Mouse (Mus musculus): ENCODE data around the gene Wnt5b. TPM values are rescaled to one million over a fixed set of nuclear protein-coding genes. Genes with fewer than 3 reads are reported as not detected.
A peak's percentile ranks its signal among the peaks of the same experiment; 100 is the strongest.

Gene Wnt5b
- 21.9 and 24.9 TPM in 2 replicates for polyA plus RNA-seq (2016; fragmentation: Nextera tagmentation; extraction: Ambion mirVana)

DNA sequence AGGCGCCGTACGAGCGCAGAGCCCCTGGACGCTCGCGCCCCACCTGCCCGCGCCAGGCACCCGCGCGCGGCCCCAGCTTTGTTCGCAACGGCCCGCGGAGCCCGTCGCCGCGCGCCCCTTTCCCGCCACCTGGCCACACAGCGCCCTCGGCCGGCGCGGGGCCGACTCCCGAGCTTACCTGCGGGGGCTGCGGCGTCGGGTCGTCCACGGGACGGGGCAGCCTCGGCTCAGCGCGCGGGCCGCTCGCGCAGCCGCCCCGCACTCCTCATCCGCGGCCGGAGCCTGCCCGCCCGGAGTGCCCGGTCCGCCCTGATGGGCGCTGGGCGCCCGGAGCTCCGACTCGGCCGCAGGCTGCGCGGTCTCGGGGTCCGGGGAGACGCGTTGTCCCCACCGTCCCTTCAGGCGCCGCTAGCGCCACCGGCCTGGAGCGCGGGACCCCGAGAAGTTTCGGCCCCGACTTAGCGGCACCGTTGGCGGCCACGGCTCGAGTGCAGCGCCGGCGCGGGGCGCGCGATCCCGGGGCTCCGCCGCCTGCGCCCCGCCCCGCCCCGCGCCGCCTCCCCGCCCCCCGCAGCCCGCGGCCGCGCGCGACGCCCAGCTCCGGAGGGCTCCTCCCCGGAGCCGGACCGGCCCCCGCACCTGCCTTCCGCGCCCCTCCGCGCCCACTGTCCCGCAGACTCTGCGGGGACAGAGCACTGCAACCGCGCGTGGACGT is at the start of gene Wnt5b:
TSS of gene Wnt5b (minus strand) at position 545 of the 715 bp plus-strand sequence.
- Histone ChIP-seq H3K9ac (replicated peaks) (peak within 1 kb of the TSS; percentile 93), H3K4me2 (peak within 1 kb of the TSS; percentile 84), H3K27me3 (peaks cover 4% of the 10 kb centered on the region; the same call in 1 of the 2 replicates), H3K4me1 (replicated peaks) (peaks cover 27% of the 10 kb centered on the region), H3K9me3 (0 out of 2 replicates have a peak, but pooled peaks cover 3% of the 10 kb centered on the region), H3K36me3 (no peaks in the 10 kb centered on the region), H3K27ac (peak within 1 kb of the TSS; percentile 78), H3K4me3 (replicated peaks) (peak within 1 kb of the TSS; percentile 87)
- under 1% methylated on average over 88 of the region's 120 CpGs for WGBS
- peak; percentile 70 for ATAC-seq (ENCODE audit: insufficient number of reproducible peaks, insufficient read depth, low FRiP score, low TSS enrichment, low read depth)

DNA sequence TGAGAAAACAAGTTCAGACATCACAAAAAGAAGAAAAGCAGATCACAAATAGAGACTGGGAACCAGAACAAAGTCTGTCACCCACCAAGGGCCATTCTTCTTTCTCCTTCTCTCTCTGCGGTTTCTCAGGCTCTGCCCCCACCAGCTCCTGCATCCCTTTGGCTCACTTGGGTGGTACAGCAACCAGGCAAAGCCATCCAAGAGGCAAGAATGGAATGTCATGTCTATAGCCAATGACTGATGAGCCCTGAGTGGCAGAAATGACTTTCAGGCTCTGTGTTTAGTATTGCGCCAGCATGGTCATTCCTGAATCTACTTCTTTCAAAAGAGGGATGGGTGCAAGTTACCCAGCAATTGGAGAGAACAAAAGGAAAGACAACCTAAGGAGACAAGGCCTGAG is 46.7 kb upstream of the Wnt5b start:
- Histone ChIP-seq H3K36me3 (peaks cover 31% of the 10 kb centered on the region), H3K4me2 (no peak overlapping the region), H3K9me3 (no peaks in the 10 kb centered on the region), H3K9ac (replicated peaks) (no peak overlapping the region), H3K4me1 (replicated peaks) (peaks cover 6% of the 10 kb centered on the region), H3K27me3 (no peaks in the 10 kb centered on the region), H3K4me3 (replicated peaks) (no peak overlapping the region), H3K27ac (no peak overlapping the region)
- ATAC-seq (ENCODE audit: insufficient number of reproducible peaks, insufficient read depth, low FRiP score, low TSS enrichment, low read depth): no peak
- 82% methylated on average over 2 of the region's 2 CpGs for WGBS

DNA sequence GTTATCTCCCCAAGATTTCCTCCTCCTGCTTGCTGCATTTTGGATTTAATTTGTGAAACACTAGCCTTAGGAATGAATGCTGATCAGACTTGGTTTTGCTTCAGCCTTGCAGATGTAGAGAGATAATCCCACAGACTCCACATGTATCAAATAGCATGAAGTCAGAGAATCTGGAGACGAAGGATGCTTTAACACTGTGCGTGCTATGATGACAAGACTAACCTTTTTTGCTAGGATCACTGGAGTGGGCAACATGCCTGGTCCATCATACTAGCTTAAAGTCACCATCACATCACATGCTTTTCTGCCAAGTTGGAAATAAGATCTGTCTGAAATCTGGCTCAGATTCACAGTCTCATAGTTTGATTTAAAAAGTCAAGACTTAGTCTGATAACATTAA is 43.8 kb upstream of the Wnt5b start:
- Histone ChIP-seq H3K36me3 (peaks cover 23% of the 10 kb centered on the region), H3K9ac (replicated peaks) (no peak overlapping the region), H3K4me2 (no peak overlapping the region), H3K27ac (no peak overlapping the region), H3K27me3 (no peaks in the 10 kb centered on the region), H3K4me3 (replicated peaks) (no peak overlapping the region), H3K9me3 (no peaks in the 10 kb centered on the region), H3K4me1 (replicated peaks) (peaks cover 18% of the 10 kb centered on the region)
- no peak for ATAC-seq (ENCODE audit: insufficient number of reproducible peaks, insufficient read depth, low FRiP score, low TSS enrichment, low read depth)
- 87% methylated on average over 2 of the region's 2 CpGs for WGBS

DNA sequence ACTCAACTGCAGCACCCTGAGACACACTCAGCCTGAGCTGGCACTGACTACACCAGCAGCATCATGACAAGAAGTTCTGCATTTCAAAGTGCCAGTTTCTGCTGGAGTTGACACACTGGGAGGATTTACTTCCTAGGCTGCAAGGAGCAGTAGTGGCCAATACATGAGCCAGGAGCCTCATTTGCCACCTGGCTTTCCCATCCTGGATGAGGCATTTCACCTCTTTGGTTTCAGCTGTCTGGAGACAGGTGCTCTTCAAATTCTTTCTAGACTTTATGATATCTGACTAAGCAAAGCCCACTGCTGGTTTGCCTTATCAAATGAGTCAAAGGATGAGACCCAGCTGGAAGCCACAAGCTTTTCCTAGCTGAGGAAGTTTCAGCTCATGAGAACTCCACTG is 43.3 kb upstream of the Wnt5b start:
- Histone ChIP-seq H3K9ac (replicated peaks) (no peak overlapping the region), H3K36me3 (peaks cover 21% of the 10 kb centered on the region), H3K4me1 (replicated peaks) (peaks cover 18% of the 10 kb centered on the region), H3K27ac (no peak overlapping the region), H3K4me3 (replicated peaks) (no peak overlapping the region), H3K27me3 (no peaks in the 10 kb centered on the region), H3K4me2 (no peak overlapping the region), H3K9me3 (no peaks in the 10 kb centered on the region)
- ATAC-seq (ENCODE audit: insufficient number of reproducible peaks, insufficient read depth, low FRiP score, low TSS enrichment, low read depth): no peak

DNA sequence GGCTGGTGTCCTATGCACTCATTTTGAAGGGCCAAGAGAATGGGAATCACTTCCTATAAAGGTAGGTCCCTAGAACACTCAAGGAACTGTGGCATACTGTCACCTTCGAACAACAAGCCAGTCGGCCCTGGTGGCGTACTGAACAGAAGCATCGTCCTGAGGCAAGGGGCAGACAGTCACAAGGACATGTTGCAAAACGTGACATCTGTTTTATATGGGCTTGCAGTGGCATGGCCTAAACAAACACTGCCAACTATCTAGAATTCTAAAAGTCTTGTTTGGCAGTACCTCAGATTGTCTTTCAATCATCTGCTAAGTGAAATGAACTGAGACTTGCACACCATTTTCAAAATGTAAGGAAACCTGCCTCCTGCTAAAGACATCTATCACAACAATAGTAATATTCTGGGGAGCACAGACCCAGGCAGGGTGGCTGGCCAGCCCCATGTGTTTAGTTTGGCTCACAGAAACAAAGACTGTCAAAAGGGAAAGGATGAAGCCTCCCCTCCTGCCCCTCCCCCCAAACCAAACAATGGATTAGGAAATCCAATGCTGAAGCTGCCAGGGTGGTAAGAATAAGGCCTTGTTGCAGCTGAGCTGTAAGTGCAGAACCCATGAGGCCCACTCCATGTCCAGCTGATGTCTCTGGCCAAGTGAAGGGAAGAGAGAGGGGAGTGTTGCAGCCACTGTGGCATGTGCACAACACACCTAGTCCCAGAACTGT is 41.7 kb upstream of the Wnt5b start:
- WGBS: 72% methylated on average over 5 of the region's 5 CpGs
- no peak overlapping the region for H3K4me3 ChIP-seq (replicated peaks)

DNA sequence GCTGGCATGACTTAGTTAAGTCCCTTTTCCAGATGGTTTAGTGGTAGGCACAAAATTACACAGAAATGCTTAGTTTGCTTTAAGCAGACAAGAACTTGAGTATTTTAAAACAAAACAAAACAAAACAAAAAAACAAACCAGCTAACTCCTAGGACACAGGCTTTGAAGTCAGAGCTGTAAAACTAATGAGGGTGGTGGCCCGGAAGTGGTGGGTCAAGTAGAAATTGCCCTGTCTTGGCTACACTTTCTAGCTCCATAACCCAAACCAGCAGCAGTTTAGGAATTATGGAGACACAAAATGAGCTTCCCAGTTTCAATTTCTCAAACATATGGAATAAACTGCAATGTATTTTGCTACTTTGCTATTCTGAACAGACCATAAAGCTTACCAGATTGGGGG is 39.9 kb upstream of the Wnt5b start:
- Histone ChIP-seq H3K4me1 (replicated peaks) (peaks cover 20% of the 10 kb centered on the region), H3K27ac (no peak overlapping the region), H3K4me2 (no peak overlapping the region), H3K36me3 (no peaks in the 10 kb centered on the region), H3K9ac (replicated peaks) (no peak overlapping the region), H3K9me3 (no peaks in the 10 kb centered on the region), H3K27me3 (no peaks in the 10 kb centered on the region), H3K4me3 (replicated peaks) (no peak overlapping the region)
- 8% methylated on average over 1 of the region's 1 CpGs for WGBS
- ATAC-seq (ENCODE audit: insufficient number of reproducible peaks, insufficient read depth, low FRiP score, low TSS enrichment, low read depth): no peak

More for the DNA sequence above, 41.7 kb upstream of the Wnt5b start:
- H3K36me3 ChIP-seq: peaks cover 8% of the 10 kb centered on the region; the same call in 1 of the 2 replicates
- no peaks in the 10 kb centered on the region for H3K9me3 ChIP-seq
- H3K9ac ChIP-seq (replicated peaks): no peak overlapping the region
- ATAC-seq (ENCODE audit: insufficient number of reproducible peaks, insufficient read depth, low FRiP score, low TSS enrichment, low read depth): no peak
- no peak overlapping the region for H3K27ac ChIP-seq
- H3K4me2 ChIP-seq: no peak overlapping the region
- no peaks in the 10 kb centered on the region for H3K27me3 ChIP-seq
- H3K4me1 ChIP-seq (replicated peaks): peaks cover 18% of the 10 kb centered on the region

DNA sequence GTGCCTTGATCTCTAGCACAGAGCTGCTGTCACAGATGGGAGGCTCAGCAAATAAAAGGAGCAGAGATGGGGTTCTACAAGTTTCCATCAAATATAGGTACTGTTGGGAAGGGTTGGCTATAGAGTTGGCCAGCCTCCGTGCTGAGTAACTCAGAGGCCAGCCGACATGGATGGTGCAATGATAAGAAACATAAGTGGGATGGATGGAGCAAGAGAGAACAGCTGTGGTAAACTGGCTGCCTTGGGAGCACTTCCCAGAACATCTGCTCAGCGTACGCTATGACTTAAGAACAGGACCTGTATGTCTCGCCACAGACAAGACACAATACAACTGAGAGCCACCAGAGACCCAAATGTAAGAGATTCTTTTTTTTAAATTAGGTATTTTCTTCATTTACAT is 39.0 kb upstream of the Wnt5b start:
- Histone ChIP-seq H3K27ac (no peak overlapping the region), H3K9me3 (no peaks in the 10 kb centered on the region), H3K9ac (replicated peaks) (no peak overlapping the region), H3K4me2 (no peak overlapping the region), H3K4me1 (replicated peaks) (peaks cover 29% of the 10 kb centered on the region), H3K27me3 (no peaks in the 10 kb centered on the region), H3K36me3 (no peaks in the 10 kb centered on the region), H3K4me3 (replicated peaks) (no peak overlapping the region)
- ATAC-seq (ENCODE audit: insufficient number of reproducible peaks, insufficient read depth, low FRiP score, low TSS enrichment, low read depth): no peak
- 83% methylated on average over 5 of the region's 5 CpGs for WGBS

DNA sequence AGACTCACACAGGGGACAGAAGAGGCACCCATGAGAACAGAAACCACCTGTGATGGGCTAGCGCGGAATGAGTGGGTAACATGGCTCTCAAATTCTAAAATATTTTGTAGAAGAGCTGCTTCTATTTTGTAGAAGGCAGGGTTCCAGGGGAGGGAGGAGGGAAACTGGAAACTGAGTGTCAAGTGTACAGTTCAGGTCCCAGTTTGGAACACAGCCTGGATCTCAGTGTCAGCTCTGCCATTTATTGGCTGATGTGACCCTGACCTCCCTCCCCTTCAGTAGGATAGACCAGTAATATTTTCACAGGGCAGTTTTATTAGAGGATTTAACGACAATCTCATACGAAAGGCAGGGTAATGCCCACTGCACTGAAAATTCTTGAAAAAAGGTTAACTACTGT is 32.6 kb upstream of the Wnt5b start:
- 80% methylated on average over 4 of the region's 4 CpGs for WGBS
- ATAC-seq (ENCODE audit: insufficient number of reproducible peaks, insufficient read depth, low FRiP score, low TSS enrichment, low read depth): no peak
- no peak overlapping the region for H3K4me2 ChIP-seq
- H3K27me3 ChIP-seq: no peaks in the 10 kb centered on the region
- no peak overlapping the region for H3K27ac ChIP-seq
- H3K36me3 ChIP-seq: peaks cover 42% of the 10 kb centered on the region
- H3K4me1 ChIP-seq (replicated peaks): peaks cover 17% of the 10 kb centered on the region
- H3K9me3 ChIP-seq: 0 out of 2 replicates have a peak, but pooled peaks cover 5% of the 10 kb centered on the region
- no peak overlapping the region for H3K9ac ChIP-seq (replicated peaks)
- no peak overlapping the region for H3K4me3 ChIP-seq (replicated peaks)

DNA sequence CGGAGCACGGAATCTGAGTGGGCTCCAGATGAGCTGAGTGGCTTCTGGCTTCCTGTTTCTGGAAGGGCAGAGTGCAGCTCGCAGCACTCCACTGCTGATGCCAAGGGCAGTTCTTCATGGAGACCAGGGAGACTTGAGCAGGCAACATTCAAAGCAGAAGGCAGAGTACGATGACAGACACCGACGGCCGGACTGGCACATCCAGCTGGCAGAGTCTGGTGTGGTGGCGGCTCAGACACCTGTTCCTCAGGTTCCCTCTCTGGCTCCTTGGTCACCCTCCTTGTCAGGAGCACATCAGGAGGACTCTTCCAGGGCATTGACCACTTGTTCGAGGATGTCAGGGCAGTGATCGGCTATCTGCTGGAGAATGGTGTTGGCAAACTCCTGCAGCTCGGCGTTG is 31.2 kb upstream of the Wnt5b start:
- peaks cover 17% of the 10 kb centered on the region for H3K4me1 ChIP-seq (replicated peaks)
- no peak overlapping the region for H3K4me3 ChIP-seq (replicated peaks)
- H3K9me3 ChIP-seq: 0 out of 2 replicates have a peak, but pooled peaks cover 5% of the 10 kb centered on the region
- 92% methylated on average over 12 of the region's 12 CpGs for WGBS
- H3K9ac ChIP-seq (replicated peaks): no peak overlapping the region
- no peaks in the 10 kb centered on the region for H3K27me3 ChIP-seq
- H3K27ac ChIP-seq: no peak overlapping the region
- no peak for ATAC-seq (ENCODE audit: insufficient number of reproducible peaks, insufficient read depth, low FRiP score, low TSS enrichment, low read depth)
- peaks cover 46% of the 10 kb centered on the region for H3K36me3 ChIP-seq
- H3K4me2 ChIP-seq: no peak overlapping the region

DNA sequence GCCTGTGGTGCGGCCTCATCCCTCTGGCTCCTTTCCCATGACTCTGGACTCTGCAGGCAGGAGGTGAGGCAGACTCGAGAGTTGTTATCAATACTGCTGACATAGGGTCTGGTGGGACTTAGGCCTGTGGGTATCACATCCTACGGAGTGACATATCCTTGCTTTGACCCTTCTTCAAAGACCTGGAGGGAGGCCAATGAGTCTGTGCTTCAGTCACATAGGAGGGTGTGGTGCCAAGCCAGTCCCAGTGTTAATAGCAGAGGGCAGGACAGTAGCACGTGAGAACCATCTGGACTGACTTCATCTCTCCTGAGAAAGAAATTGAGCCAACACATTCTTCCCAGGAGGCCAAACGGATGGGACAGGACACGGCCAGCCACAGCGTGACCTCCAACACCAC is 28.1 kb upstream of the Wnt5b start:
- ATAC-seq (ENCODE audit: insufficient number of reproducible peaks, insufficient read depth, low FRiP score, low TSS enrichment, low read depth): no peak
- Histone ChIP-seq H3K27ac (no peak overlapping the region), H3K9me3 (0 out of 2 replicates have a peak, but pooled peaks cover under 1% of the 10 kb centered on the region), H3K4me3 (replicated peaks) (no peak overlapping the region), H3K27me3 (no peaks in the 10 kb centered on the region), H3K4me2 (no peak overlapping the region), H3K36me3 (peaks cover 52% of the 10 kb centered on the region), H3K9ac (replicated peaks) (no peak overlapping the region), H3K4me1 (replicated peaks) (0 out of 2 replicates have a peak, but pooled peaks cover 5% of the 10 kb centered on the region)
- 80% methylated on average over 7 of the region's 7 CpGs for WGBS

DNA sequence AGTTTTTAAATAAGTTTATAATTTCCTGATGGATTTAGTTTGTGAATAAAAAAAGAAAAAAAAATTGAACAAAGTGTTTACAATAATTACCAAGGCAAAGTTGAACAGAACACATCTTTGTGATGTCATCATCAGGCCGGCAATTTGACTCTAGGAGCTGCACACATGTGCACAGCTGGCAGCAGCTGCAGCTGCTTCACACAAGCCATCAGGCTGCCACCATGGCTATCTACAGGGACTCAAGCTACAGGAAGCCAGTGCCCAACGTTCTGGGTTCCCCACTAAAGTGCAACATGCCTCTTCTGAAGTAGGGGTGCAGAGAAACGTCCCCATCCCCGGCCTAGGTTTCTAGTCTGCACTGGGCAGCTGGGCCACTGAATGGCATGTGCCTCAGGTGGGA is 26.6 kb upstream of the Wnt5b start:
- no peaks in the 10 kb centered on the region for H3K27me3 ChIP-seq
- peaks cover 12% of the 10 kb centered on the region for H3K4me1 ChIP-seq (replicated peaks)
- H3K9me3 ChIP-seq: no peaks in the 10 kb centered on the region
- no peak overlapping the region for H3K4me2 ChIP-seq
- H3K4me3 ChIP-seq (replicated peaks): no peak overlapping the region
- WGBS: 79% methylated on average over 4 of the region's 4 CpGs
- H3K36me3 ChIP-seq: peaks cover 50% of the 10 kb centered on the region
- no peak overlapping the region for H3K9ac ChIP-seq (replicated peaks)
- no peak overlapping the region for H3K27ac ChIP-seq
- ATAC-seq (ENCODE audit: insufficient number of reproducible peaks, insufficient read depth, low FRiP score, low TSS enrichment, low read depth): no peak
